Mouse (Mus musculus) cerebellum, adult 18-20 months (tissue): Measurements from ENCODE around the gene Sult1a1.
A peak's percentile ranks its signal among the peaks of the same experiment; 100 is the strongest.
"Not testable (repeated sequence)": the region's sequence is repeated elsewhere in the genome, so short reads cannot be mapped to it uniquely, and the experiment has no call there.

ENCODE experiments used
- DNase-seq, 2 experiments: peaks; one replicate each; pipeline ENCODE4 v3.0.0; 2021

Sult1a1 gene

GRCm38 (mm10) chr7:126696303-126696702, 20.1 kb upstream of the Sult1a1 start:
- peak in 1 of 2 experiments; percentile 34 for DNase-seq

- DNase-seq: peak; percentile 94 to 96
Observed at GRCm38 (mm10) chr7:126695631-126696207, 19.5 kb upstream of the Sult1a1 start, which contains the start of gene Slx1b. TSS of gene Slx1b (minus strand) at chr7:126695784.

GRCm38 (mm10) chr7:126695210-126695611, 19.0 kb upstream of the Sult1a1 start, which contains the start of gene Bola2:
TSS of gene Bola2 (plus strand) at chr7:126695401.
- peak; percentile 65 to 73 for DNase-seq

- DNase-seq: no peak
Observed at GRCm38 (mm10) chr7:126694441-126695051, 18.3 kb upstream of the Sult1a1 start.

DNA sequence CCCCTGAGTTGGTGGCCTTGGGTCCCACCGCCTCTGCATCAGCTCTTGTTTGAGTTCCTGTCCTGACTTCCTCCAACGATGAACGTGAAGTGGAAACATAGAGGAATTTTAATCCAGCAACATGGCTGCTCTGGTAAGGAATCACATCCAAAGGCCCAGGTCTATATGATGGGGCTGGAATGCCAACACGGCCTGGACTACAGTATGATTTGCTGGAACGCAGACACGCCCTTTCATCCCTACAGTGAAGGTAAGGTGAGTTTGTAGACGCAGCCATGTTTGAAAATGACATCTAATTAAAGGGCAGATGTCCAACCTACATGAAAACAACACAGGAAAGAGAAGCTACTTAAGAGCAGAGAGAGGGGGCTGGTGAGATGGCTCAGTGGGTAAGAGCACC, 17.5 kb upstream of the Sult1a1 start:
- DNase-seq: no peak

GRCm38 (mm10) chr7:126693256-126693655, 17.0 kb upstream of the Sult1a1 start:
- DNase-seq: peak; percentile 80 to 83

DNA sequence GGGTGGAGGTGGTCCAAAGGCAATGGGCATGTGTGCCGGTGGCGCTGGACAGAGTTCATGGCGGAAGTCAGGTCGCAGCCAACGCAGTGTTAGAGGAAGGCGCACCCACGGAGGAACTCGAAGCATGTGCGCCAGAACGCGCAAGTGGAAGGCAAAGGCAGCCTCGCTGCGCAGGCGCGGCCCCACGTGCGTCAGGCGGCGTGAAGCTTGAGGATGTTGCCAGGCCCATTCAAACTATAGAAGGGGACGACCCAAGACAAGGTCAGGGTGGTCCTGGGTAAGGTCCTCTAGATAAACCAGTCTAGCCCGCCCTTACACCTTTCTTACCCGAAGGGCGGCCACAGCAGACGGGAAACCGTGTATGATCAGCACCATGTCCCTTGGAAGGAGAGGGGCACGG, 16.2 kb upstream of the Sult1a1 start:
- no peak for DNase-seq

- DNase-seq: no peak
Observed at GRCm38 (mm10) chr7:126691676-126692075, 15.4 kb upstream of the Sult1a1 start.

DNA sequence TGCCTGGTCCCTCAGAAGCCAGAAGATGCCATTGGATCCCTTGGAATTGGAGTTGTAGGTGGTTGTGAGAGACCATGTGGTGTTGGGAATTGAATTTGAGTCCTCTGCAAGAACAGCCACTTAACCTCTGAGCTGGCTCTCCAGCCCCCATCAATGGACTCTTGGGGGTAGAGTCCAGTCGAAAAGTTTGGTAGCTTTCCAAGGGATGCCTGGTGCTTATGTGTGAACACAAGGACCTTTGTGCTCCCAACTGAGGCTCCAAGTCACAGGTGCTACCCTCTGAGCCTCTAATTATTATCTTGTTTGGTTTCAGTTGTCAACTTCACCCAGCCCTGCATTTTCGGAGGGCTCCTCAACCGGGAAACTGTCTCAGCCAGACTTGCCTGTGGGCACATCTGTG, 14.5 kb upstream of the Sult1a1 start:
- no peak for DNase-seq

DNA sequence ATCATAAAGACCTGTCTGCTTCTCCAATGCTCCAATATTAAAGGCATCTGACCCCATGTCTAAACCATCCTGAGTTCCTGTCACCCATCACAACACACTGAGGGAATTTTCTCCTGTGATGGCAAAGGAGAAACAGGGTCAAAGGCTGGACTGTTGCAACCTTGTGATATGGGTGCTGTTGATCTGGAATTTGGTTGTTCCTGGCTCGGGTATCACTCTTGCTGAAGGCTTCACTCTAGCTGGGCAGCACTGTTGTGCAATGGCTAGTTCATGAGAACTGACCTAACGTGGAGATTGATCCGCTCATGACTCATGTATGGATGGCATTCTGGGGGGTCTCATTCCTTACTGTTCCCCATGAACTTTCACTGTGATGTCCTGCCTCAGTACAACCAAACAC, 12.8 kb upstream of the Sult1a1 start:
- no peak for DNase-seq

DNA sequence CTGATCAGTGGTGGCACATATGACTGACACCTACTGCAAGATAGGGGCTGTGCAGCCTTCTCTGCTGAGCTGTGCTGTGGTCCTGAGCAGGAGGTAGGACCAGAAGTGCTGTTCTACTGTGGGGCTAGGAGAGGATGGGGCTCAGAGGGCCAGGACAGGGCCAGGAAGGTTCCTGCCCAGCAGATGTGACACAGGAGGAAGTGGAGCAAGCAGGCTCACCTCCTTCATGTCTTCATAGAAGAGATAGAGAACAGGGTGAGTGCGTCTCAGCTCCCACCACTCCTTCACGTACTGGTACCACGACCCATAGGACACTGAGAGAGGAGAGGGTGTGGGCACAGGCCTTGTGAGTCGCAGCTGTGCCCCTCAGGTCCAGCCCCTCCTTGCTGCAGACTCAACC, 11.9 kb upstream of the Sult1a1 start:
- not testable (repeated sequence) for DNase-seq

GRCm38 (mm10) chr7:126681221-126681620, 5.0 kb upstream of the Sult1a1 start:
- no peak for DNase-seq

- DNase-seq: no peak
Observed at GRCm38 (mm10) chr7:126679683-126680082, 3.5 kb upstream of the Sult1a1 start.

GRCm38 (mm10) chr7:126678545-126679341, 2.5 kb upstream of the Sult1a1 start:
- DNase-seq: no peak

GRCm38 (mm10) chr7:126676631-126677220, 494 bp upstream of the Sult1a1 start:
- no peak for DNase-seq

GRCm38 (mm10) chr7:126675104-126675503, 1.1 kb downstream of the Sult1a1 start:
- no peak for DNase-seq

- no peak for DNase-seq
Observed at GRCm38 (mm10) chr7:126672111-126672510, 4.1 kb downstream of the Sult1a1 start.

DNA sequence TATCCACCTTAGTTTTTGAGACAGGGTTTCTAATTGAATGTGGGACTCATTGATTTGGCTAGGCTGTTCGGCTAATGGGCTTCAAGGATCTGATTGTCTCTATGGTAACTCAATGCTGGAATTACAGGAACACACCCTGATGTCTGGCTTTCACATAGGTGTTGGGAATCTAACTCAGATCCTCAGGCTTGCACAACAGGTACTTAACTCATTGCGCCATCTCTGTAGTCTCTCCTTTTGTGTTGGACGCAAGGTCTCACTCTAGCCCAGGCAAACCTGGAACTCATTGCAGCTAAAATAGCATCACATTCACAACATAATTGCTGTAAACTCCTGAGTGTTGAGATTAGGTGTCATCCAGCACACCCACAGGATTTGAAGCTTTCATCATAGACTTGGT, 6.1 kb downstream of the Sult1a1 start:
- no peak for DNase-seq

DNA sequence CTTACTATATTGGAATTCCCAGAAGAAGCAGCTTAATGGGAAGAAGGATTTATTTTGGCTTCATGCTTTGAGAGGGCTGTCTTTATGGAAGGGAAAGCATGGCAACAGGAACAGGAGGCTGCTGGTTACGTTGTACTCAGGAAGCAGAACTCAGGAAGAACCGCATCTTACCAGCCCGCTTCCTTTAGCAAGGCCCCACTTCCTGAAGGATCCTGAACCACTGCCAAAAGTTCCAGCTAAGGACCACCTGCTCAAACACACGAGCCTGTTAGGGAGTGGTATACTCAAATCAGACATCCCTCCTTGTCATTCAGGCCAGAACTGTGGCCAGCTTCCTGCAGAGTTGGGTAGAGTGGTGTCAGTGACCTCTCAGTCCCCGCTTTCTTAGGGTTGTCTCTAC, 7.8 kb downstream of the Sult1a1 start:
- no peak for DNase-seq

DNA sequence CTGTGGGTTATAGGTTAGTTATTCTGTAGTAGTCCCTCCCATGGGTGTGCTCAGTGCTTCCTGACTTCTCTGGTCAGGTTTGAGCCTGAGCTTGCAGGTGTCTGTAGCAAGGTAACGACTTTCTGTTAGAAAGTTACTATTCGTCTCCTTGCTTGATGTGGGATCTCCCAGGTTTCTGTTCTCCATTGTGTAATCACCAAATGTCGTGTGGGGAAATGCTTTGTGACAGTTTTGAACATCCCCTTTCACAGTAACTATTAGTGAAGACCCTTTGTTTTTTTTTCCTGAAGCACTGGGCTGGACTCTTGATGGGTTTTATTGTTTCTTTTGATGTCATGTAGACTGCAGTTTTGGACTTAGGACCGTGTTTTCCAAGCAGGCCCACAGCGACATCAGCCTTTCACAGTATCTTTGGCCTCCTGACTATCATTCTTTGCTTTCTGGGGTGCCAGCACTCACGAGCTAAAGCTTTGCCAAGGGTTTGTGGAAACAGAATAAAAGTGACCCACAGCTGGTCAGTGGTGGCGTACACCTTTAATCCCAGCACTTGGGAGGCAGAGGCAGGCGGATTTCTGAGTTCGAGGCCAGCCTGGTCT, 8.6 kb downstream of the Sult1a1 start:
- DNase-seq: no peak

GRCm38 (mm10) chr7:126665269-126665668, 11.0 kb downstream of the Sult1a1 start:
- DNase-seq: no peak

DNA sequence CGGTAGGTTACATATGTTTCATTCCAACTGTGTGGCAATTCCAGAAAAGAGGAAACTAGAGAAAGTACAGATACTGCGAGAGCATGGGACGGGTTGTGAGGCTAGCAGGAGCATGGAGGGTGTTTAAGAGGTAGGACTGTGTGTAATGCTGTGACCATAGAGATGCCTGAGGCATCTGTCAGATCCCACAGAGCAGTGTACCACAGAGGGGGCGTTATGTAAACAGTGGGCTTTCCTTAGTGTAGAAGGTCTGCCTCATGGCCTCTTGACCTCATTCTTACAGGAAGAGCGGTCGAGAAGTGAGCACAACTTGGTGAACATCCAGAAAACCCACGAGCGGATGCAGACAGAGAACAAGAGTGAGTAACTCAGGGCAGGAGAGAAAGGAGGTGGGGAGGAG, 12.6 kb downstream of the Sult1a1 start:
- no peak for DNase-seq

- DNase-seq: no peak
Observed at GRCm38 (mm10) chr7:126659771-126660170, 16.5 kb downstream of the Sult1a1 start.
